Mouse (Mus musculus) adrenal gland, postnatal 36 days (tissue): ENCODE measurements around the gene Arhgef7. TPM values are rescaled to one million over a fixed set of nuclear protein-coding genes. Genes with fewer than 3 reads are reported as not detected.

ENCODE experiments used
- DNase-seq, 2 experiments: peaks; one replicate each; pipeline ENCODE4 v3.0.0; 2021; ENCODE audit warnings: mixed read lengths in 1 of 2
- total RNA-seq, 2 experiments: library from RNA; stranded (reverse); gene quantifications; 2 replicates each; pipeline ENCODE4 v1.2.3; 2021

The Arhgef7 gene
- total RNA-seq, 2 experiments from 2014 or later: 40.7 to 45.5 TPM

DNA sequence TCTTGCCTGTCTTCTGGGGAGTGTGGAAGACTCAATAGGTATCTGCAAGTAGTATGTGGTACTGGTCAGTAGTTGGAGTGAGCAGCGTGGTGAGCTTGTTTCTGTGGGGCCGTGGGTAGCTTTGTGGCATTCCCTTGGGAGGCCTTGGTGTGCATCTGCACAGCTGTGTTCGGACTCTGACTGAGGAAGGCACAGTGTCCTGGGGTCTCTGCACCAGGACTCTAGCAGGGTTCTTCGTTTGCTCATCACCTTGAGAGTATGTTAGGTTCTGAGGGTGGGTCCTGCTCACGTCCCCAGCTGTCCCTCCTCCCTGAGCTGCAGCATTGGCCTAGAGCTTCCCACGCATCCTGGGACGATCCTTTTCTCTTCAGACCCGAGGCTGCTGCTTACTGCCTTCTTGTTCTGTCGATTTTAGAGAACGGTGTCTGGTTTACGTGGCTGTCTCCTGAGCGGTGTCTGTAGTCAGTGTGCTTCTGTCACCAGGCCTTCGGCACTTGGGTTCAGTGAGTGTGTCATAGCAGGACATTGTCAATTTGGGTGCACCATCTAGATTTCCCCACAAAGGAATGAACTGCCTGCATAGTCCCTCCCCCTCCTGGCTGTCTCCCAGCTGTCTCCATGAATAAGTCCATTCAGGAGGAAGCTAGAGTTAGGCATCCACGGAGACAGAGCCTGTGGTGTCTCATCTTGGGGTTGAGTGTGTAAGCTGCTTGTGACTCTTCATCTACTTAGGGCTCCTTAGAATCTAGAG, 70.4 kb downstream of the Arhgef7 start:
- DNase-seq: no peak

- no peak for DNase-seq
Observed at GRCm38 (mm10) chr8:11798480-11798867, 71.0 kb downstream of the Arhgef7 start.

DNA sequence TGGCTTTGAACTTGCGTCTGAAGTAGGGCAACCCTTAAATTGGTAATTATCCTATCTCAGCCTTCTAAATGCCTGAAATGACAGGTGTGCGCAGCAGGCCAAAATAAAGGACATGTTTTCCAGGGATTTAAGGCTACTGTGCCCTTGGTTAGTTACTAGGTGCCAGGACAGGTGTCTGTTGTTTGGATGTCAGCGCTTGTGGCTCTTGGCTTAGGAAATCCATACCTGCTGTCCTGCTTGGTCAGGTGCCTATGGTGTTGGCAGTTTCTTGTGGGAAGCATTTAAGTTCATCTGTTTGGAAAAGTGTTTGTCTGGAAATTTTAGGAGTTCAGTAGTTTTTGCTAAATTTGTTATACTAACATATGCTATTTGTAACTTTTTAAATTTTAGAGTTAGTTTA, 71.6 kb downstream of the Arhgef7 start:
- no peak for DNase-seq

DNA sequence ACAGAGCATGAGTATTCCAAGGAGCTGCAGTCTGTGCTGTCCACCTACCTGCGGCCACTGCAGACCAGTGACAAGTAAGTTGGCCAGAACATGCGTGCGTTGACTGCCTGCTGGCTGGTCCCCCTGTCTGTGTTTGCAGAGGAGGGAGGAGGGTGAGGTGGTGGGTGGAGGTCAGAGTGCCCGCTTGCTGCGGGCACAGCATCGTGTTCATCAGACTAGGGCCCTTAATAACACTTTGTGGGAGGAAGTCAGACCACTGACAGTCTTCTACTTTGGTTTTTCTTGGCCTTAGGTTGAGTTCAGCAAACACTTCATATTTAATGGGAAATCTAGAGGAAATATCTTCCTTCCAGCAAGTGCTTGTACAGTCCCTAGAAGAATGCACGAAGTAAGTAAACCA, 73.0 kb downstream of the Arhgef7 start:
- no peak for DNase-seq

GRCm38 (mm10) chr8:11801571-11801970, 74.0 kb downstream of the Arhgef7 start:
- DNase-seq: no peak

GRCm38 (mm10) chr8:11804914-11805313, 77.4 kb downstream of the Arhgef7 start:
- no peak for DNase-seq

DNA sequence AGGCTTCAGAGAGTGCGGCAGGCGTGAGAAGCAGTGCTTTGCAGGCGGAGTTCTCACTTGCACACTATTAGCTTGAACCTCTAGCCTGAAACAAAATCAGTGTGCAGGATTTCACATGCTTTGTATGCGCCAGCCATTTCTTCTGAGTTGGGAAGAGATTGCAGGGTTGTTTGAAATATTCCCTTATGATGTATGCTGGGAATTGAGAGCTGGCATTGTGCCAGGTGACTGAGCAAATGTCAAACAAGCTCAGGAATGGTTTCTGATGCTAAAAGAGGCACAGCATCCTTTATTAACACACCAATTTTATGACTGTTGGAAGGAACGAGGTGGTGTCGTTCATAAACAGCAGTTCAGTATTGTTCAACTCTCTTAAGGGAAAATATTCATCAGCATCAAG, 78.7 kb downstream of the Arhgef7 start:
- no peak for DNase-seq

DNA sequence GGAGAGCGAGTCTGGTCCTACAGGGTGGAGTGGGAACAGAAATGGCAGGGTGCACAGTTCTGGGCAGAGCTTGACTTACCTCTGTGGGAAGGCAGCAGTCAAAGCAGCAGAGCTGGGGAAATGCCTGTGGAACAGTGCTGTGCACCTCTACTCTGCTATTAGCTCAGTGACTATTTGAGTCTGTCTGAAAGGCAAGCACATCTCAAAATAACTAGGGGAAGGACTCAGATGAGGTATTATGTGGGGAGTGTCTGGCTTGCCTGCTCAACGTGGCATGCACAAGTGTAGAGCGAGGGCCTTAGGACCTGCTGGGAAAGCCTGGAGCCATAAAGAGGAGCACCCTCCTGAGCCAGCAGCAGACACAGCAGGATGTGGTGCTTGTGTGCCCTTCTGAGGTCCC, 79.8 kb downstream of the Arhgef7 start:
- DNase-seq: no peak

DNA sequence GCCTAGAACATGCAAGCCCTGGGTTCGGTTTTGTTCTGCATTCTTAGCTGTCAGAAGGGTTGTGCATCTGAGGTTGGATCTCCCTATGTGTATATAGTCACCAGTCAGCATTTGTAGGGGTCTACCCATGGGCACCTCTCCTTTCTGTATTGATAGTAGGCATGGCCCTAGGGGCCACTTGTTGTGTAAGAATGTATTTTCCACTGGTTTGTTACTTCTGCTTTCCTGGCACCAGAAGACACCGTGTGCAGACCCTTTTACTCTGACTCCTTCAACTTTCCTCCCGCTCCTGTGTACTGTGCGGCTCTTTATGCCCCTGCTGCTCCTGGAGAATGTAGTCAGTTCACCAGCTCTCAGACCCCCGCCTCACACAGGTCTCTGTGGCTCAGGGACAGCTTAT, 80.5 kb downstream of the Arhgef7 start:
- no peak for DNase-seq

- DNase-seq: no peak
Observed at GRCm38 (mm10) chr8:11810426-11810825, 82.9 kb downstream of the Arhgef7 start.

DNA sequence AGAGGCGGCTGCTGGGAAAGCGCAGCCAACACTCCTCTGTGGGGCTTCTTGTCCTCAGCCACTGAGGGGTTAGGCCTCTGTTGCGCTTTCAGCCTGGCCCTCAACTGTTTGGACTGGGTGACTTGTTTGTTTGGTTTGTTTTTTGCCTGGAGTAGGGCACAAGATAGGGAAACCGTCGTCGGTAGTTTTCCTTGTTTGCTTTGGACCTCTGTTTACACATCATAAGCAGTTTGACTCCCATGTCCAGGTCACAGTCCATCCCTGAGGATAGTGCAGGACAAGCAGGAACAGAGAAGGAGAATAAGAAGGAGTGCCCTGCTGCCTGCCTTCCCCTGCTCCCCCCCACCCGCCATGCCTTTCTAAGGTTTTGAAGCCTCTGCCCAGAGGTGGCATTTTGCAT, 86.3 kb downstream of the Arhgef7 start:
- DNase-seq: no peak

DNA sequence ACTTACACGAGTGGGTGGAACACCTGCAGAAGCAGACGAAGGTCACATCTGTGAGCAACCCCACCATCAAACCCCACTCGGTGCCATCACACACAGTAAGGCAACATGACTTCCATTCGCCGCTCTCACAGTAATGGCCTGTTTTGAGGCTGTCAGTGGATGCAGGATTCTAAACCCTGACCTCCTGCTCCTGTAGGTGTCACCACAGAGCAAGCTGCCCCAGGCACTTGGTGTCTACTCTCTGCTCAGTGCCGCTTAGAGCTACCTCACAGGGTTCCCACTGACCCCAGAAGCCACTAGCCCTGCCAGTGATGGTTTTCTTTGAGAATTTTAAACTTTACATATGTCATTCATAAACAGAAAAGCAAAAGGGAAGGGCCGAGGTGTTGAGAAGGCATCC, 87.7 kb downstream of the Arhgef7 start:
- DNase-seq: peak; percentile 27 to 30

DNA sequence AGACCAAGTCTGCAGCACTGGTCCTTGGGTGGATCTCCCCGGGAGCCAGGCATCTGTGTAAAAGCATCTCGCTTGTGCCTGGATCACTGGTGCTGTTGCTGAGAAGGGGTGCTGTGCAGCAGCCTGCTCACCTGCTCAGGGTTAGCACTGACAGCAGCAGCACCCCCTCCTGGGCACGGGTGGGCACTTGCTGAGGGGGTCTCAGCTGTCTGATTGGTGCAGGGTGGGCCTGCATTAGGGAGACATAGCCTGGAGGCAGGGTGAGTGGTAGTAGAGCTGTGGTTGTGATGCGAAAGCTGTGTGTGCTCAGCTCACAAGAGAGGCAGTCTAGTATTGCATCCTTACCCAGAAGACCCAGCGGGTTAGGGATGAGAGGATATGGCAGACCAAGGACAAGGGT, 92.6 kb downstream of the Arhgef7 start:
- DNase-seq: no peak

DNA sequence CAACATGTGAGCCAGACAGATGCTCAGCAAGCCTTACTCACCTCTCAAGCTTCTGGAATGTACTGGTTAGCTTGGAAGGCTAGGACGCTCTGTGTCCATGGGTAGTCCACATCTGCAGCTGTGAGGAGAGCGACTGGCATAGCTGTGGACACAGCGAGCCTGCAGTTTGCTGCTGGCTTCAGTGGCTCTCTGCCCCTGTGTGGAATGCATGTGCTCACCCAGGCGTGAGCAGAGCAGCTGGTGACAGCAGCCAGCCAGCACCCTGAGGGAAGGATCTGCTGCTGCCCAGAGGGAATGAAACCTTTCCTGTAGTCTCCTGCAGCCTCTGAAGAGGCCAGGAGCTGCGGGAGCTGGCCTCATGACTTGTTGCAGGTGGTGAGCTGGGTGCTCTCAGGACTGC, 93.0 kb downstream of the Arhgef7 start:
- DNase-seq: peak; percentile 8 to 47

GRCm38 (mm10) chr8:11821451-11822206, 94.1 kb downstream of the Arhgef7 start:
- DNase-seq: peak; percentile 53 to 84

GRCm38 (mm10) chr8:11822550-11823060, 95.1 kb downstream of the Arhgef7 start:
- DNase-seq: peak in 1 of 2 experiments; percentile 15

GRCm38 (mm10) chr8:11825756-11826155, 98.2 kb downstream of the Arhgef7 start:
- DNase-seq: peak in 1 of 2 experiments; percentile 40

DNA sequence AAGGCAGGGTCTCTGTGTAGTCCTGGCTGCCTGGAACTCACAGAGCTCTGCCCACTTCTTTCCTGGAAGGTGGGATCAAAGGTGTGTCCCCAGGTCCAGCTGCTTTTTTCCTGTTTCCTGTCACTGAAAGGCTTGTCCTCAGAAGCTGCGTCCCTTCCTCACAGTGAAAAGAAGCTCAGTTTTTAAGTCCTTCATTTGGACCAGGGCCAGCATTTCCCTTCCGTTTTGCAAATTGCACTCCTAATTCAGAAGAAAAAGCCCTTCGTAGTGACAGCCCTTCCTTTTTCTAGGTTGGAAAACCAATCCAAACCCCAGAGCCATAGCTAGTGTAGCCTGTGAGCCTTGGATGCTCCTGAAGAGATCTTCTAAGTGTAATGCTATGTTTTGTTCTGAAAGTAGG, 99.8 kb downstream of the Arhgef7 start:
- DNase-seq: no peak

- DNase-seq: no peak
Observed at GRCm38 (mm10) chr8:11830214-11831046, 102.9 kb downstream of the Arhgef7 start.

DNA sequence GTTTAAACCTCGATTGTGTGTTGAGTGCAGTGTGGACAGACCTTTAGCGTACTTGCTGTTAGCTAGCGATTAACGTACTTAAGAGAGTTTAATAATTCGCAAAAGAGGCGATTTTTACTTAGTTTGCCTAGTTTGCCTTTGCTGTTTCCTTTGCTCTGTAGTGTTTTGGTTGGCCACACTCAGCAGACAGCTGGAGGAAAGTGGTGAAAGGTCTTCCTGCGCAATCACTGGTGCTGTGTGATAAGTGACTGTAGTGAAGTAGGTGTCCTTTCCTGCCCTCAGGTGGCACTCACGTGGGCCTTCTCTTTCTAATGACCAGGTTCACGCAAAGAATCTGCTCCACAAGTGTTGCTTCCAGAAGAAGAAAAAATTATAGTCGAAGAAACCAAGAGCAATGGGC, 103.7 kb downstream of the Arhgef7 start:
- no peak for DNase-seq

GRCm38 (mm10) chr8:11831939-11832338, 104.4 kb downstream of the Arhgef7 start:
- DNase-seq: no peak

DNA sequence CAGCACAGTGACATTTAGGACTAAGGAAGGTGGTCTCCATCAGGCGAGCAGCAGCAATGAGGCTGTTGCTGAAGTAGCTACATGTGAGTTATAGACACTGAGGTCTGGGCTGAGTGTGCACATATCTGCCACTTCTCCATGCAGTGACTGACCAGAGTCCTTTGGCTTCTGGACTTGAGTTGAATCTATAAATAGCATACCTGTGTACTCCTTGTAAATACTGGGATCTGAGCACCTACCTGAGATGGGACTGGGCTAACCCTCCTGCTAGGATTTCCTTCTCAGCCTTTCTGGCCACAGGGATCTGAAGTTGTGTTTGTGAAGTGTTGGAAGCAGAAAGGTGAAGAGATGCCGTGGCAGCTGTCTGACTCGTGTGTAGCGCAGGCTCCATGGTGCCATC, 105.6 kb downstream of the Arhgef7 start:
- no peak for DNase-seq

- no peak for DNase-seq
Observed at GRCm38 (mm10) chr8:11834200-11834599, 106.7 kb downstream of the Arhgef7 start.
